Mouse (Mus musculus): Measurements from ENCODE around the gene Fcf1.

Fcf1 gene

DNA sequence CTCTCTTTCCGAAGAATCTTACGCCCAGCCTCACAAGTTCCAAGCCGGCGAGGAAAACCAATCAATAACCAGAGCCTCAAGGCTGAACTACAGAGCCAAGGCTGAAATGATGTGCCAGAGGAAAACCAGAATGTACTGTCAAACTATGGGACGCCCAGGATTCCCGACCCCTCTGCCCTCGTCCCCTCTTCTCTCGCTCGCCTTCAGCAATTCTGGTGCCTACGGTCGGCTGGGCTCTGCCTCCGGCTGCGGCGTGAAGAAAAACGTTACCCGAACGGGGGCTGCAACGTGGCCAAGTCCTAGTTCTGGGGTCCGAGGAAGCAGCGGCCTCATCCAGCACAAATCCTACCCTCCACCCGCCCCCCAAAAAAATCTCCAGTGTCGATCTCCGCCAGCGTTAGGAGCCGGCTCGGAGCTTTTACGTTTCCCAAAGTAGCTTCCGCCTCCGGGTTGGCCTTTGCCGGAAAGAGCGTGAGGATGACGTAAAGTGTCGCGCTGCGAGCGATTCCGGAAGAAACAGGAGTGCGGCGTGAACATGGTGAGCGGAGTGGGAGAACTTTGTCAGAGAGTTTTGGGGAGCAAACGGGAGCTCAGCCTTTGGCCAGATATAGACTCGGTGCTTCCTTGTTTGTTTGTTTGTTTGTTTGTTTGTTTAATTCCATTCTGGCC, at the start of gene Fcf1, which contains the start of gene Arel1:
Fcf1 (plus strand) TSS at position 470 of the 669 bp plus-strand sequence.
Arel1 (minus strand) TSS at position 473 of the 669 bp plus-strand sequence.
- in situ Hi-C loops (cut with MboI, MseI) = no loop called here

DNA sequence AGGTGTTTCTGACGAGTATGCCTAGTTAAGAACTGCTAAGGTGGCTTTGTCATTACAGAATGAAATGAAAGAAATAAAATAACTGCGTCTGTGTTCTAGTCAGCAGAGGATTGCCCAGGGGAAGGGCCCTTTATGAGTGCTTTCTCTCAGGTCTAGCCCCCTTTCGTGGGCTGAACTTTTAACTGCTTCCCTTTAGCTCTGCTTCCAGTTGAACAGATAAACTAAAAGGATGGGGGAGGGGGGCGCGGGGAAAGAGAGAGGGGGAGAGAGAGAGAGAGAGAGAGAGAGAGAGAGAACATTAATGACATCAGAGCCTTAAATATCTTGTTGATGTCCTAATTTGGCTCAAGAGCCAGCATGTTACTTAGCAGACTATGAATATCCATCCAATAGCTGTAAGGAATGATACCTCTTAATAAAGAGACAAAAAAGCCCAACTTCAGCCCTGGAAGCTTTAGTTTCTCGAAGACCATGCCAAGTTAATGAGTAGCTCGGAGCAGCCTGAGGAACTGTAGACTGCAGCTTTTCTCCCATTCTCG, 48.7 kb upstream of the Fcf1 start:
- in situ Hi-C loops (cut with MboI, MseI) = no loop called here

DNA sequence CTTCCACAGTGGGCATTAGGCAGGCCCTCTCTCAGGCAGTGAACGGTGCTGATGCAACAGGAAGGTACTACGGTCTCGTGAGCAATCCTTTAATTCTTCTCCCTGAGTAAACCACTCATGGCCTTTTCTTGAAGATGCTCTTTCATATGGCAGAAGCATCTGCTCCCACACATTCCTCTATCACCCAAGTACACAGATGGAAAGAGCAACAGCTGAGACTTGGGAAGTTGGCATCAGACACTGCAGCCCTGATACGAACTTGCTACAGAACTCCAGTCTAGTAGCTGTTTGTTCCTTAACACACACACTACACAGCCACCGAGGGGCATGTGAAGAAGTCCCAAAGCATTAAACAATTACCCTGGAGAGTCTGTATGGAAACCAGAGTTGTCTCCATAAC, 46.4 kb upstream of the Fcf1 start:
- in situ Hi-C loops (cut with MboI, MseI) = no loop called here

DNA sequence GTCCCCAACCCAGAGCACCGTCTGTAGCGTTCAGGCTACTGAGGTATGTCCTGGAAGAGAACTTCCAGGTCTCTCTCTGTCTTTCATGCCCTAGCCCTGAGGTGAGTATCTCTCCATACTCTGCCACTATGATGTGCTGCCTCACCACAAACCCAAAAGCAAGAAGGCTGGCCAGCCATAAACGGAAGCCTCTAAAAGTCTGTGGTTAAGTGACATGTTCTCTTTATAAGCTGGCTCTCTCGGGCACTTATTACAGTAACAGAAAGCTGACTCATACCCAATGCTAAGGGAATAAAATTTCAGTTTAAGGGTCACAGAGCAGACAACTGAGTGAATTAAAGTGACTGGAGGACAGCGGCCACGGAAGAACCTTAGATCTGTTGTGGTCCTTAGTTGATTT, 44.2 kb upstream of the Fcf1 start:
- in situ Hi-C loops (cut with MboI, MseI) = no loop called here

DNA sequence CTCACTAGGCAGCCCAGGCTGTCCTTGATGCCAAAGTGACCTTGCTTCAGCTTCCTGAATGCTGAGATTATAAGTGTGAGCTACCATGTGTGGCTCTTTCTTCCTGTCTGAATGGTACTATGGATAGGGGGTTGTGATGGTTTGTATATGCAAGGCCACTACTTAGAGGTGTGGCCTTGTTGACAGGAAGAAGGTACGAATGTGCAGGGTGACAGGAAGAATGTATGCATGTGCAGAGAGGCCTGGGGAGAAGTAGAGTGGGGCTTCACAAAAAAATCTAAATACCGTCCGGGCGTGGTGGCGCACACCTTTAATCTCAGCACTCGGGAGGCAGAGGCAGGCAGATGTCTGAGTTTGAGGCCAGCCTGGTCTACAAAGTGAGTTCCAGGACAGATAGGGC, 38.5 kb upstream of the Fcf1 start:
- in situ Hi-C loops (cut with MboI, MseI) = no loop called here

DNA sequence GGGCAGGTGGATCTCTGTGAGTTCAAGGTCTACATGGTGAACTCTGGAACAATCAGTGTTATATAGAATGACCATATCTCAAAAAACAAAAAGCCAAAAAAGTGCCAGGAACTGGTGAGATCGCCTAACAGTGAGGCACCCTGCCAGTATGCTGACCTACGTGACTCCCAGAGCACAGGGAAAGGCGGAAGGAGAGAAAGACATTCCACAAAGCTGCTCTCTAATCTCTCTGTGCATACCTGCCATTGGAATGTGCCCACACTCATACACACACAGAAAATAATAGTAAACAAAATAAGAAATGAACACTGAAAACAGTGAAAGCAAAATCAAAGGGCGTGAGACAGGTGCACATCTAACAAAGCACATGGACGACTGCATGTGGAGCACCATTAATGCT, 35.4 kb upstream of the Fcf1 start:
- in situ Hi-C loops (cut with MboI, MseI) = no loop called here

DNA sequence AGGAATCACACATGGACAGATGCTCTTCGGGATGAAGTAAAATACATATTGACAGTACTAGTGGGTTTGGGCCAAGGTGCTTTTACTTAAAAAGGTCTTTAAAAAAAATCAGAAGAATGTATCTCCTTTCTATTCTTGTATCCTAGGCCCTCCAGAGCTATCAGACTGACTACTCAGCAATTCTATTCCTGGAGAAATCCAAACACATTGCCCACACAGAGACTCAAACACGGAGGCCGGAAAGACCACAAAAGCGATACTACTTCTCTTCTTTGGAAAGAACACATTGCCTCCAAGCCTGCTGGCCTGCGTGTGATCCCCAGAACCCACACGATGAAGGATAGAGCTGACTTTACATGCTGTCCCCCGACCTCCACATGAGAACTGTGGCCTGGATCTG, 31.6 kb upstream of the Fcf1 start:
- in situ Hi-C loops (cut with MboI, MseI) = no loop called here

DNA sequence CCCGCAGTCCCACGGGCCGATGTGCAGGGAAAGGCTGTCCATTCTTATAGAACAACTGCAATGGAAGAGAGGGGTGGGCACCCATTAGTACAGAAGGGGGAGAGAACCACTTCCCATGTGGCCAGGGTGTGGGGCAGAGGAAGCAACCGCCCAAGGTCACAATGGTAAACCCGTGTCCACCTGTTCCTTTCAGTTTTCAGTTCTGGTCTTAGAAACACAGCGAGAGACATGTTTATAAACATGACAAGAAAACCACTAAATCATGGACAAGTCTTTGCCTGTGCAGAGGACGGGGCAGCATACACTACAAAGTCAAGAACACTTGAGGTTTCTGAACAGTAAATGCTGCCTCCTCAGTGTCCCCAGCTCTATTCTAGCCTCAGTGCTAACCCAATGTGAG, 30.4 kb upstream of the Fcf1 start:
- in situ Hi-C loops (cut with MboI, MseI) = no loop called here

DNA sequence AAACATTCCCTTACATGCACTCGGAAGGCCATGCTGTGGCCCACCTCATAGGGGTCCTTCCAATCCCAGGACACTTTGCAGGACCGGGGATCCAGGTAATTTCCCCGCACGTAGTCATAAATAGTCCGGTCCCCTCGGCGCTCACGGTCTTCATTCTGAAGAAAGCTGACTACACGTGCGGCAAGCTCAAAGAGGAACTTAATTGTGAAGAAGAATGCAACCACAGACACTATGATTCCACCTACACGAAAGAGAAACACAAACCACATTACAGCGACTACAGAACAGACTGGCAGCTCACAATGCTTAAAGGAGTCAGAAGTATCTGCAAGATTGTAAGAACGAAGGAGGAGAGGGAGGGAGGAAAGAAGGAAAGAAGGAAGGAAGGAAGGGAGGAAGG, 29.0 kb upstream of the Fcf1 start:
- in situ Hi-C loops (cut with MboI, MseI) = no loop called here

DNA sequence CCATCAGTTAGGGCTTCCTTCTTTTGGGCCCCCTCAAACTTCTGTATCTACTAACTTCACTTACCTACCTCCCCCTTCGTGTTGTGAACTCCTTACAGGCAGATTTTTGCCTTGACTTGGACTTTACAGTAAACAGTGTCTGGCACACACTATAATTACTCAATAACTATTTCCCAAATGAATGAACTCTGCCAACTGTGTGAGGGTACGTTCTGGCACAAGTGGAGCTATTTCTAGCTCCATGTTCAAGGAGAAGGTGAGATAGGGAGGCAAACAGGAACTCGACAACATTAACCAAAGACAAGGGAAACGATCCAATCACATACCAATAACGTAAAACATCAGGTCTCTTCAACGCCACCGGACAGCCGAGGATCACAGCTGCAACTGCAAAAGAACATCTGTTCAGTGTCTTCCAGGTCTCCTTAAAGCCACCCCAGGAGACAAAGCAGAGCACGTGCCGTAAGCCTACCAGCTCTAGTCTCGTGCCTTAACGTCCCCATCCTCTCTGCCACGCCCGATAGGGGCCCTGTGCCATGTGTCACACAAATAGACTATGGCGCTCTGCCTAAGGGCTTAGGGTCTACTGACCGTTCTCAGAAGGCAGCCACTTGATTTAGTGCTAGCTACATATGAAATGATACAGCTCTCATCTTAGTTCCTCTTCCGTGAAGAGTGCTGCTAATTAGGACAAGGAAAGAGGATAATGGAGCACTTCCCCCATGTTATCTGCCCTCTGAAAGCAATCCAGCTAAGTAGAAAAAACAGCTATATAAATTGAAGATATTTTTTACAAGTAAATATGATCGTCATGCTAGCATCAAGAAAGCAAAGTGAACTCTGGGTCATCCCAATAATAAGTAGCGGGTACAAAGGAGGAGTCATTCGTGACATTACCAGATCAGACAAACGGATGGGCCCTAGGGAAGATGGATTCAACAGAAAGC, 27.4 kb upstream of the Fcf1 start:
- in situ Hi-C loops (cut with MboI, MseI) = no loop called here

DNA sequence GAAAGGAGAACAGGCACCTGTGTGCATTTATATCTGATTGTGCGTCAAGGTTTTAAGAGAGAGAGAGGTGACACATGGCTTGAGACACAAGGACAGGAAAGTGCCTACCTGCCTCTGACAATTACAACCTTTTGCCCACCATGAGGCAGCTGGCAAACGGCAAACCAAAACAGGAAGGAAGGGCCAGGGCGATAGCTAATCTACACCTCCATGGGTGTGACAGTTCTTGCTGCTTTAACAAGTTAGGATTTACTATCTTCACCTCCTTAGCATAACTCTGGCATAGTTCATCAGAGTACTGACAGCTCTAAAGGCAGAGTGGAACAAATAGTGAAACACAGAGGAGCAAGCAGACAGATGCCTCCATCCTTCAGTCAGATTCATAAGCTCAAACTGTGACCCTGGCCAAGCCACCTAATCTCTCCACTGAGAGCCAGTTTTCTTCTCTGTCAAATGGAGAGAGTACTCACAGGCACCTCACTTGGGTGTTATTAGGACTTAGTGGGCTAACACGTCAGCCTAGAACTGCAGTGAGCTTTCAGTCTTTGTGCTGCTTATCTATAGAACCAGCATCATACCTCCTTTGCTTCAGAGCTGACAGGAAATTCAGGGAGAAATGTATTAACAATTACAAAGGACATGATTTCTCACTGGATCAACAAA, 26.4 kb upstream of the Fcf1 start:
- in situ Hi-C loops (cut with MboI, MseI) = no loop called here

DNA sequence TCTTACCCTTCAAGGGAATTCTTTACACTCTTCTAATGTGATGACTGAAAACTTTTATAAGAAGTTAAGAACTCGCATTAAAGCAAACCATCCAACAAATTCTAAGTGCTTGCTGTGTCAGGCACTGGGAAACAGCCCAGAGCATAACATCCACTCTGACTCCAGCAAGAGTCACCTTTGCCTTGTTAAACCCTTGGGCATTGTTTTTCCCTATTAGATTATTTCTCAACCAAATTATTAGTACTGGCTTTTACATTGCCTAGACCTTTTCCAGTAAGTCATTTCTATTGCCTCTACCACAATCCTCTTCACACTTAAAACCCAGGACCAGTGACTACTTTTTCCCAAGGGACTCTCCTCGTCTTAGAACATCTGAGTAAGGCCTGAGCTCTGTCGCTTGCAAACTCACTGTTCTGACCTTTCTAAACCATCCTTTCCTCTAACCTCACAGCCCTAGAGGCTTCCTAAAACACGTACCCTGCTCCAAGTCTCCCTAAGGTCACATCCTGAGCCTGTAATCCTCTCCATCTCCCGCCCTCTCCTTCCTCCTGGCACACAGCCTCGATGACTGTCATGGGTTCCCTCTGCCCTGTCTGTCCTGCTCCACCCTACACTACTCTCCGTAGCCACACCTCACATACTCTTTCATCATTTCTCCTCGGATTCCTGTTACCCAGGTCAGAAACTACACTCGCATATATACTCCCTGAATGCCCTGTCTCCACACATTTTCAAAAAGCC, 25.7 kb upstream of the Fcf1 start:
- in situ Hi-C loops (cut with MboI, MseI) = no loop called here

DNA sequence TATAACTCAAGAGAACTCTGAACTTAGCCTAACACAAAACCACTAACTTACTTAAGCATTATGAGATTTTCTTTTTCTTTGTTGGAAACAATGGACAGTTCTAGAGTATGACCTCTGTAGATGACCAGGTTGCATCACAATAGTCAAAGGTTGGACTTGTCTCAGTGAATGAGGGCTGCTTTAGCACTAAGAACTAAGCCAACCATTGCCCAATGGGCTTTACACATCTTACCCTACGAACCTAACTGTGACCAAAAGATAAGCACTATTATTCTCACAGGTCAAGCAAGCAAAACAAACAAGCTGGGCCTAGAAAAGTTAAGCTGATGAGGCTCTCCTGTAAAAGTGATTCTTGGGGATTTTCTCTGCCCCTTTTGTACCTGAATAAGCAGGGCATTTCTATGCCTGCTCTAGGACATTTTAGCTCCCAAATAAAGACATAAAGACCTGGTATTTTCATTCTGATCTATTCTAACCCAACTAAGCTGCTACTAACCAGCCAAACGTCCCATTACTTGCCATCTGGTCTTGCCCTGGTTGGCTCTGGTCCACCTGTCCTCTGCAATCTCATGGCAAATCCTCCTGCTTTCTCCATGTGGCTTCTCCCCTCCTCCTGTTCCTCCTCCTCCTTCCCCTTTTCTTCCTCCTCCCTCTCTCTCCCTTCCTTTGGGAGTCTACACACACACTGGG, 22.7 kb upstream of the Fcf1 start:
- in situ Hi-C loops (cut with MboI, MseI) = no loop called here

DNA sequence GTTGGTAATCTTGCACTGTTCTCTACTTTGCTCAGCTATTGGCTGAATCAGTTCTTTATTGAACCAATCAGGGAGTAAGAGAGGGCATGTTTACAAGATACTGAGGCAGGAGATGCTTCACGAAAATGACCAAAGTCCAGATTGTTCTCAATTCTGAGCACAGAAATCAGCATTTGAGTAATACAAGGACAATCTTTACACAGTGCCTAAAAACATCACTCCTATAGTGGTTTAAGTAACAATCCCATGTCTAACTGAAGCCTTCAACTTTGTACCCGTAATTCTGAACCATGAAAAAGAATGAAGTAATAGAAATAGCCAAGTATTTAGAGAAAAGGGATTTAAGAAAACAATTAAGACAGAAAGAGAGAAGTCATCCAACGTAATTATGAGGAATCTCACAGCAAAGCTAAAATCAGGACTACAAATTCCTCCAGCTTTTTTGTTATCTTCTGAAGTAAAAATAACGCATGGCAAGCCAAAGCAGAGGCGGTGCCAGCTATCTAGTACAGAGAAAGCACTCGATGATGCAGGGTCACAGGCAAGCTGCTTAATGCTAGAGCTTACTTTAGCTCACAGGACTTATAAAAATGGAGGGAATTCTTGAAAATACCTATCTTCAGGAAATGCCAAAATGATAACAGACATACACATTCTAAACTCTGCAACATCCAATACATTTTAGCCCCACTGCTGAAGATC, 22.0 kb upstream of the Fcf1 start:
- in situ Hi-C loops (cut with MboI, MseI) = no loop called here

DNA sequence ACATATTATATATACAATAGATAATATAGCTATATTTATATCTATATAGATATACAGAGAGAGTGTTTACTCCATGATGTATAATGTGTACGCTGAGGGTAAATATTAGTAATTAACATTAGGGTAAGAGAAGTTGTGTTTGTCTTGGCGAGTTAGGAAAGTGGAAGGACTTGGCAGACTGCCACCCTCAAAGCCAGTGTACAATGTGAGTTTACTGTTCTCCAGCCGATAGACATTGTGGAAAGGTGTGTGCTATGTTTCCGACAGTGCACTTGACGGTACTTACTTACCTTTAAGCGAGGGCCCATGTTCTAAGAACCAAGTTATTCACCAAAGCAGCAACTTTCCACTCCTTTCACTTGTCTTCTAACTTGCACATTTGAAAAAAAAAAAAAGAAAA, 19.9 kb upstream of the Fcf1 start:
- in situ Hi-C loops (cut with MboI, MseI) = no loop called here

DNA sequence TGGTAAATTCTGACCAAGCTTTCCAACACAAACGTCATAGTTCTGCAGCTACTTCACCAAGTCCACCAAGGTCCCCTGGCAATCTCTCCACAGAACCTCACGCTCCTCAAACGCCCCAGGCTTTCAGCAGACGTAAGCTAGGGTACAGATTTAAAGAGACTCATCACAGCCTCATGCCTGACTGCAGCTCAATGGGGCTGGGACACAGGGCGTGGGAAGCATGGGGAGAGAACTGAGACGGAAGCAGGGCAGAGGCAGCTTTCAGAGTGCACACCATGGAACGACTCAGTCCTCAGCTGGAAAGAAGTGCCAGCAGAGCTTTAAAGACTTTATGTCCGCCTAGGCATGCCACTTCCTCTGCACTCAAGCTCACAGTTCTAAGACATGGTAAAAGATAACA, 19.2 kb upstream of the Fcf1 start:
- in situ Hi-C loops (cut with MboI, MseI) = no loop called here

DNA sequence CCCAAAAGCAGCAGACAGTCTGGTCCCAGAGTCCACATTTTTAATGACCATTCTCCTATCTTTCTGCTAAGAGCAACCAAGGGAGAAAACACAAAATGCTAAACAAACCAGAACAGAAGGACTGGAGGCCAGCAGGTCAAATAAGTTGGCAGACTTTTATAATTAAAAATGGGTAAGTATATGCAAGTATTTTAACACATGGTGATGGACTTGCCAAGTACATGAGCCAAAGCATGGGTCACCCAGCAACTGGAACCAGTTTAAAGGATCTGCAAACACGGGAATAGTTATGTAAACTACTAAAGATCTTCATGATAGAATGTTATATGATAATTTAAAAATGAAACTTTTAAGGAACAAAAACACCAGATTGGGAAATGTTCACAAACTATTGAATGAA, 18.3 kb upstream of the Fcf1 start:
- in situ Hi-C loops (cut with MboI, MseI) = no loop called here

DNA sequence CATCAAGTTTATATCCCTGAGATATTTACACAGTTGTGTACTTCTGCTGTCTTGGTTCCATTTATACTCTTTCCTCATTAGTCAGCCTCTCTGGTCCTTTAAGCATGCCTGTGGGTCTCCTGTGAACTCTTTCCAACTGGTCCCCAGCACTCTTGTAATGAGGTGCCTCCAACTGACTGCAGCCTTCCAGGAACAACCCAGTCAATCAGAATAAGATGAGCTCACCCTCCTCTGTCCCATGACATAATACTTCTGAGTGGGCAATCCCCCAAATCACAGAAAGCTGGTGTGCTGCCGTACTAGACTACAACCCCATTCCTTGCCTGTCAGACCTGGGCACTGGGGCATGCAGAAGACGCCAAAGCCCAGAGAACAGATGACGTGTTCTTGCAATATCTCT, 14.4 kb upstream of the Fcf1 start:
- in situ Hi-C loops (cut with MboI, MseI) = no loop called here

DNA sequence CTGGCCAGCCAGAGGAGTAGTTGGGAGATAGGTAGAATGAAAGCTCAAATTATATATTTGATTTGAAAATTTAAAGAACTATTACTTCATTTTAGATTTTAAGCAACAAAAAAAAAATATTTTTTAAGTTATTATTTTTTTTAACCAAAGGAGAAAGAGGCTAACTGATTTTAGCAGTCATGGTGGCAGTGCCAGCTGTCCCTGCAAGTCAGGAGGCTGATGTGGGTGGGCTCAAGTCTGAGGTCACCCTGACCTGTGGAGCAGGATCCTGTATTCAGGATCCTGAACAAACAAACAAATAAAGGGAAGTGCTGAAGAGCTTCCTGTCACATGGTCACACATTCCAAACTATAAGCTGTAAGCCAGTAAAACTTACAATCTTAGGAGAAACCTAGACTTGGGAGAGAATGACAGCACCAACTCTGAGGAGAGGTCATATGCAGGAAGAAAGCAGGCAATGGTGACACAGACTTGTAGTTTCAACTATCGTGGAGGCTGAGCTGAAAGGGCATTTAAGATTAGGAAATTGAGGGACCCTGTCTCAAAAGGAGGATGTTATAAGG, 11.8 kb upstream of the Fcf1 start:
- in situ Hi-C loops (cut with MboI, MseI) = no loop called here

DNA sequence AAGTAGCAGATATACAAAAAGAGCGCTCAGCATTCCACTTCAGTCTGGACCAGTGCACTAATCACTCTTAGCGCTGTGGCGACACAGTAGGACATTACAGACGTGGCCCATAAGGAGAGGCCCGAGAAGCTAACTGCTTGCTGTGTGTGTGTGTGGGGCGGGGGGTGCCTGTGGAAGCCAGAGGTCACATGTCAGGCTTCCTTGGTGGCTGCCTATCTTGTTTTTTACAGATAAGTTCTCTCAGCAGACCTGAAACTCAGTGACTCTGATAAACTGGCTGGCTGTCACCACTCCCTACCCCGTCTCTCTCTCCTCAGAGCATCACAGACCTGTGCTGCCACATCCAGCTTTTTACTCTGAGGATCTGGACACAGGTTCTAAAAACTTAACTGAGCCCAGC, 8.1 kb upstream of the Fcf1 start:
- in situ Hi-C loops (cut with MboI, MseI) = no loop called here
